Mouse (Mus musculus) granulocyte monocyte progenitor cell, adult 5-6 weeks (primary cell): ENCODE results near the gene Gm7929. TPM values are rescaled to one million over a fixed set of nuclear protein-coding genes. Genes with fewer than 3 reads are reported as not detected.
"Not testable (repeated sequence)": the region's sequence is repeated elsewhere in the genome, so short reads cannot be mapped to it uniquely, and the experiment has no call there.

ENCODE experiments used
- ATAC-seq: replicated peaks from 2 replicates; pipeline ENCODE4 v1.8.0; 2016; ENCODE audit warnings: mild to moderate bottlenecking, moderate TSS enrichment, inconsistent platforms; ENCODE audit not compliant: poor library complexity, severe bottlenecking
- total RNA-seq, 2 experiments: library from RNA; stranded (forward) in 1 of 2; stranded (reverse) in 1 of 2; fragments of 200-712, 200-1000 nt in 1 of 2; fragments of >200 nt in 1 of 2; fragmentation: Nextera tagmentation in 1 of 2; gene quantifications; 2 replicates each; pipeline ENCODE4 v1.2.3; 2014 to 2017

Gm7929 gene
- total RNA-seq (2014; fragmentation: Nextera tagmentation) (not detected in 2 replicates), total RNA-seq (2017) (not detected in 2 replicates)

DNA sequence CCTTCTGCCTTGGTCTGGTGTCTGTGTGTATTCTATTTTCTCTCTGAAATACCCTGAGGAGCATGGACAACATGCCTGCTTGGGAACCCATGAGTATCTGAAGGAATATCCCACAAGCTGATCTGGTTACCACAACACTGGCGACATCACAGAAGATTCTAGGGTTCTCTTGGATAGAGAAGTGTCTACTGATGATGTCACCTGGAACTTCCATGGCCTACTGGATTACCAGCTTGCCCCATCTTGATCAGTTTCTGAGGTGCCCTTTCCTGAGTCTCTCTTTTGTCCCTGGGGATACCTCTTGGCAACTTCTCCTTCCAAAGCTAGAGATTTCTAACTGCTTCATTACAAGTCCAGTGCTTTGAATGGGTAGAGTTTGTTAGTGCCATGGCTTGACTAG is at the start of gene Gm7929:
Gm7929 (minus strand) TSS at position 101 of the 400 bp plus-strand sequence.
- ATAC-seq, result not testable (repeated sequence)

DNA sequence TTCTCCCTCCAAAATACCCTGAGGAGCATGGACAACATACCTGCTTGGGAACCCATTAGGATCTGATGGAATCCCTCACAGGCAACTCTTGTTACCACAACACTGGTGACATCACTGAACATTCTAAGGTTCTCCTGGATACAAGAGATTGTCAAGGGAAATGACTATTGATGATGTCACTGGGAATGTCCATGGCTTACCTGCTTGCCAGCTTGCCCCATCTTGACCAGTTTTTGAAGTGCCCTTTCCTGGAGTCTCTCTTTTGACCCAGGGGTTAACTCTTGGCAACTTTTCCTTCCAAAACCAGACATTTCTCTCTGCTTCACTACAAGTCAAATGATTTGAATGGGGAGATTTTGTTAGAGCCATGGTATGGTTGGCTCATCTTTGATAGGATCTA is 21.9 kb upstream of the Gm7929 start, which contains the start of gene Gm47189:
Gm47189 (minus strand) TSS at position 101 of the 400 bp plus-strand sequence.
- ATAC-seq, result not testable (repeated sequence)

DNA sequence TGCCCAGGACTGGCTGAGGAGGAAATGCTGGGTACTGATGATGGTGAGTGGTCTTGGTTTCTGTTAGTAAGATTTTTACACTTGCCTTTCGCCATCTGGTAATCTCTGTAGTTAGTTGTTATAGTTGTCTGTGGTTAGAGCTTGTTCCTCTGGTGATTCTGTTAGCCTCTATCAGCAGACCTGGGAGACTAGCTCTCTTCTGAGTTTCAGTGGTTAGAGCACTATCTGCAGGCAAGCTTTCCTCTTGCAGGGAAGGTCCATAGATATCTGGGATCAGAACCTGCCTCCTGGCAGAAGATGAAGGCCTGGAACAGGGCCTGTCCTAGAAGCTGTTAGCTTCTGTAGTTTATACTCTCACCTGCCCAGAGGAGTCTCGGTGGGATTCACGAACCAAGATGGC is 5.5 kb upstream of the Gm7929 start:
- ATAC-seq, result not testable (repeated sequence)

DNA sequence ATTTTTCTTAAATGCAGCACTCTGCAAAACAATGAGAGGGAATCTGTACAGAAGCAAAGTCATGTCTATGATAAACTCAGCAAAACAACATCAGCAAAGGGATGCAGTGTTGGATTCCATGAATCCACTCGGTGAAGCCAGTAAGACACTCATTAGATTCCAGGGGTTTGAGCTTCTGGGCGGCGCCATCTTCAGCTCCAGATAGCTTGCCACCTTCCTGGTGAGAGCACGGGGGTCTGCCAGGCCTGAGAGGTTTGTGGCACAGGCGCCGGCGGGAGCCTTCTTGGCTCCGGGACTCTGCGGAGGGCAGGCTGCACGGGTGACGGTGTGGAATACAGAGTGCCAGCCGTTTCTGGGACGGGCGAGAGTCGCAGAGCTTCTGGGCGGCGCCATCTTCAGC is 27.0 kb downstream of the Gm7929 start:
- ATAC-seq, result not testable (repeated sequence)

DNA sequence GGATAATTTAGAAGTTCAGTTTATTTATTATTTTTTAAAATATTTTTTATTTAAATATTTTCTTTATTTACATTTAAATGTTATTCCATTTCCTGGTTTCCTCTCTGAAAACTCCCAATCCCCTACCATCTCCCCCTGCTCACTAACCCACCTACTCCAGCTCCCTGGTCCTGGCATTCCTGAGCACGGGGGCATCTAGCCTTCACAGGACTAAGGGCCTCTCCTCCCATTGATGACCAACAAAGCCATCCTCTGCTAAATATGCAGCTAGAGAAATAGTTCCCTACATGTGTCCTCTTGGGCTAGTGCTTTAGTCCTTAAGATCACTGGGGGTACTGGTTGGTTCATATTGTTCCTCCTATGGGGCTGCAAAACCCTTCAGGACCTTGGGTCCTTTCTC is 33.2 kb downstream of the Gm7929 start:
- not testable (repeated sequence) for ATAC-seq

DNA sequence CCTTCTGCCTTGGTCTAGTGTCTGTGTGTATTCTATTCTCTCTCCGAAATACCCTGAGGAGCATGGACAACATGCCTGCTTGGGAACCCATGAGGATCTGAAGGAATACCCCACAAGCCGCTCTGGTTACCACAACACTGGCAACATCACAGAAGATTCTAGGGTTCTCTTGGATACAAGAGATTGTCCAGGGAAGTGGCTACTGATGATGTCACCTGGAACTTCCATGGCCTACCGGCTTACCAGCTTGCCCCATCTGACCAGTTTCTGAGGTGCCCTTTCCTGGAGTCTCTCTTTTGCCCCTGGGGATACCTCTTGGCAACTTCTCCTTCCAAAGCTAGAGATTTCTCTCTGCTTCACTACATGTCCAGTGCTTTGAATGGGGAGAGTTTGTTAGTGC is 48.6 kb downstream of the Gm7929 start, which contains the start of gene Gm8068:
Gm8068 (minus strand) TSS at position 101 of the 400 bp plus-strand sequence.
- ATAC-seq, result not testable (repeated sequence)

Other genes with a start within 250 kb of the Gm7929 start
- not detected in 2 replicates for gene Gm7970, start 195.0 kb downstream of the Gm7929 start, total RNA-seq (2014; fragmentation: Nextera tagmentation)
- not detected in 2 replicates for gene Gm7970, start 195.0 kb downstream of the Gm7929 start, total RNA-seq (2017)
- gene 1700049E17Rik2, start 177.4 kb downstream of the Gm7929 start, total RNA-seq (2014; fragmentation: Nextera tagmentation), result not detected in 2 replicates
- gene 1700049E17Rik2, start 177.4 kb downstream of the Gm7929 start, total RNA-seq (2017), result not detected in 2 replicates
- gene Gm3072, start 126.0 kb downstream of the Gm7929 start, total RNA-seq (2014; fragmentation: Nextera tagmentation), result not detected in 2 replicates
- not detected in 2 replicates for gene Gm3072, start 126.0 kb downstream of the Gm7929 start, total RNA-seq (2017)
- gene Gm3676, start 104.1 kb downstream of the Gm7929 start, total RNA-seq (2014; fragmentation: Nextera tagmentation), result not detected in 2 replicates
- gene Gm3676, start 104.1 kb downstream of the Gm7929 start, total RNA-seq (2017), result not detected in 2 replicates
- not detected in 2 replicates for gene Gm8068, start 48.7 kb downstream of the Gm7929 start, total RNA-seq (2014; fragmentation: Nextera tagmentation)
- not detected in 2 replicates for gene Gm8068, start 48.7 kb downstream of the Gm7929 start, total RNA-seq (2017)
- not detected in 2 replicates for gene Gm47189, start 21.8 kb upstream of the Gm7929 start, total RNA-seq (2014; fragmentation: Nextera tagmentation)
- gene Gm47189, start 21.8 kb upstream of the Gm7929 start, total RNA-seq (2017), result not detected in 2 replicates
- not detected in 2 replicates for gene Gm7980, start 156.7 kb upstream of the Gm7929 start, total RNA-seq (2014; fragmentation: Nextera tagmentation)
- gene Gm7980, start 156.7 kb upstream of the Gm7929 start, total RNA-seq (2017), result not detected in 2 replicates
- not detected in 2 replicates for gene 1700049E17Rik1, start 174.3 kb upstream of the Gm7929 start, total RNA-seq (2014; fragmentation: Nextera tagmentation)
- gene 1700049E17Rik1, start 174.3 kb upstream of the Gm7929 start, total RNA-seq (2017), result not detected in 2 replicates
- gene 1700024B05Rik, start 193.4 kb upstream of the Gm7929 start, total RNA-seq (2014; fragmentation: Nextera tagmentation), result not detected in 2 replicates
- gene 1700024B05Rik, start 193.4 kb upstream of the Gm7929 start, total RNA-seq (2017), result not detected in 2 replicates
- gene Gm6401, start 217.3 kb upstream of the Gm7929 start, total RNA-seq (2014; fragmentation: Nextera tagmentation), result not detected in 2 replicates
- gene Gm6401, start 217.3 kb upstream of the Gm7929 start, total RNA-seq (2017), result not detected in 2 replicates
- gene Gm3543, start 232.7 kb upstream of the Gm7929 start, total RNA-seq (2014; fragmentation: Nextera tagmentation), result not detected in 2 replicates
- gene Gm3543, start 232.7 kb upstream of the Gm7929 start, total RNA-seq (2017), result not detected in 2 replicates